Mouse (Mus musculus) spleen, adult 12 weeks (tissue): ENCODE measurements at regions not wholly inside any gene's neighbourhood (a gene's known extent, or its start where the extent isn't known, plus 50 kb on each side); places are given as distances from the start of the nearest gene placed in this dataset.

Experiments
- DNase-seq: peaks from one replicate; pipeline ENCODE4 v3.0.0; 2022; ENCODE audit warnings: low spot score

DNA sequence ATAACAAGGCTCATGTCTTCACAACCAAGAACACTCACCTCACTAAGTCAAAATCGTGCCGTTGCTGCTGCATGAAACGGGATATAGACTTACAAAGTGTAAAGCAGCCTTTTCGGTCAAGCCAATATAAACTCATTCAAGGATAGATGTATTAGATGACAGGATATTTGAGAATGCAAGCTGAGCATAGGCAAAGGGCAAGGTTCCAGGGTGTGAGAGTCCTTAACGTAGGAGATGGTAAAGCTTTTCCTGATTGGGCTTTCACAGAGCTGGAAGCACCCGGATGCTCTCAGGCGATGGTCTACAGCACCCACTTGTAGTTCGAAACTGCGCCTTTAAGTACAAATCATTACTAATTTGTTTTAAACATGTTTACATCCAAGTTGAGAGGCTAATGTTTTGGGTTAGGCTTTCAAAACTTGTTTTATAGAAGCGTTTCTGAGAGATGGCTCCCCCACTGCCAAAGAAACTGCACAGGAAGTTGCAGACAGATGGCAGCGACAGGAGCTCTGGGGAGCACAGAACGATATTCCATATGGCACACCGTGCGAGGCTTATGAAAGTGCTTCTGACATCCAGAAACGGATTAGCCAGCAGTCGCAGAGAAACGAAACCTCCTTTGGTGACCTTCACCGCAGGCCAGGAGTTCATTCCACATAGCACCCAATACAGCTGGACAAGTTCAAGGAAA, 54.1 kb upstream of the Rell1 start:
- DNase-seq: no peak

DNA sequence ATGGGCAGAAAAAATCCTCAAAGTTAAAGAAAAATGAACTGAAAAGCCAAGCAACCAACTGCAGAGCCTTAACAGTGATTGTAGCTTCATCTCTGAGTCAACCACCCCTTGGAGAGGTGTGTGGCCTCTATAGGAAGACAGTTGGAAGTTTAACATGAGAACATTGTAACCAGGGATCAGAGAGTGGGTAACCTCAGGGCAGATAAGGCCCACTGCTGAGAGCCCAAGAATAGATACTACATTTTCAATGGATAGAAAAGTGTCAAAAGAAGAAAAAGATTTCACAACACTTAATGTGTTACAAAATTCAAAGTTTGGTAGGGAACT, 54.6 kb upstream of the Rell1 start:
- no peak for DNase-seq

DNA sequence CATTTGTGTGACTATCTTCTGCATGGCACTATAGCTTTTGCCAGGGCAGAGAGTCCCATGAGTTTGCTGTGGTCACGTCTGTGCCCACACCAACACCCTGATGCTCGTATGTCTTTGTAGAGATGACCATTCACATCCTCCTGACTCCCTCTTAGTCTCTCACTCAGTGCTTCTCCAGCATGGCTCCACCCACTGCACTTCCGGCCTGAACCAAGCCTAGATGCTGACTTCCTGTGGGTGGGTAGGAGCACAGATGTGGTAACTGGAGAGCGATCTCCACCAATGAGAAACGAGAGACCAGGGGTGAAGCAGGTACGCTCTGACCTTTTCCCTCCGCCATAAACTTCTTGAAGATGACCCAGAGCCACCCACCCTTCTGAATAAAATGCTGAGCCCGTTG, 55.7 kb upstream of the Rell1 start:
- DNase-seq: no peak

DNA sequence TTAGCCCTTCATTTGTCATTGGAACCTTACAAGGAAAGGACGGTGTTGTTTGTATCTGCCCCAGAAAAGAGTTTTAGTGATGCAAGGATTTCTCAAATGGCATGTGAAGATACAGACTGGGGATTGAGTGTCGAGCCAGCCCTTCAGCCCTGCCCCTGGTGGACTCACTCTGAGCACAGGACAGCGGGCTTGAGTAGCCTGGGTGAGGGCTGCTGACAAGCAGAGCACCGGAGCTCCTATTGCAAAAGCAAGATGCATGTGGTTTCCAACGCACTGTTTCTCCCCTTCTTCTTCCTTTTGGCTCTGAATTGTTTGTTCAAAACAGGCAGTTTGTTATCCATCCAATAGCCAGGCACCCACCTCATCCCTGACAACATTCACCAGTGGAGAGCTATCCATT, 59.0 kb upstream of the Rell1 start:
- DNase-seq: no peak

DNA sequence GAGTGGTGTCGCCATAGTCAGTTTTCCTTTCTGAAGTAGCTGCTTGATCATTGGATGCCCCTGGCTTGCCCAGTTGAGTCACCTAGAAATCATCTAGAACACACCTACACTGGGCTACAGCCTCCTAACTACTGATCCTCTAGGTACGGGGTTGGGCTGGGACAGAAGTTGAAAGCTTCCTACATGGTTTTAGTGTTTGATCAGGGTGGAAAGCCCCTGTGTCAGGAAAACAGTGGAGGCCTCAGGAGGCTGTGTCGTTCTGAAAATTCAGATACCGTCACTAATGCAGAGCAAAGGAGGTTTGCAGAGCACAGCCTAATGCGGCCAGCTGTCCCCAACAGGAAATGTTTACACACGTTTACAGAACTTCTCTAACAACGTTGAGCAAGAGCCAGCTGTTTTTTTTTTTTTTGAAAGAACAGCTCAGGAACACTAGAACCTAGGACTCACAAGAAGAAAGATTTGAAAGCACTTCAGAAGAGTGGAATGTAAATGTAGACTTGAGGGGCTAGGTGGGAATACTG, 61.0 kb upstream of the Rell1 start:
- DNase-seq: no peak

DNA sequence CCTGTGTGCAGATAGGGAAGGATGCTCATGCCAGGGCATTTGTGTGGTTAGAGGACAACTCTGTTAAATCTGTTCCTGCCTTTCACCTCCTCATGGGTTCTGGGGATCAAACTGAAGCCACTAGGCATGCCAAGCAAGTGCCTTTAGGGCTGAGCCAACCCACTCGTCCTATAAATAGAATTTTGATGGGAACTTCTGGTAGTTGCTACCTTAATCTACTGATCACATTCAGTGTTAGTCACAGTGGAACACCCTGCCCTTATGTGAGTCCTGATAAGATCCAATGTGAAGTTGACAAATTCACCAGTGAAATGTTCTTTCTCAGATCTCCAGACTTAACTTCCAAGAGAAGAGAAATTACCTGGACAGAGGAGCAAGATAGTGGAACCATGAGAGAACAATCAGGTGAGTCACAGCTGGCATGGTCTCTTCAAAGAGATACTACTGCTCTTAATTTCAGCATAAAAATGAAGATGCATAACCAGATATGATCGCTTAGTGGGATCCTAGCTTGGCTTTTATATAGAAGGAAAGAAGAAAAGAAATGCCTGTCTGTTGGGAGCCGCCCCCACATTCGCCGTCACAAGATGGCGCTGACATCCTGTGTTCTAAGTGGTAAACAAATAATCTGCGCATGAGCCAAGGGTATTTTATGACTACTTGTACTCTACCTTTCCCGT, 61.7 kb upstream of the Rell1 start:
- no peak for DNase-seq

DNA sequence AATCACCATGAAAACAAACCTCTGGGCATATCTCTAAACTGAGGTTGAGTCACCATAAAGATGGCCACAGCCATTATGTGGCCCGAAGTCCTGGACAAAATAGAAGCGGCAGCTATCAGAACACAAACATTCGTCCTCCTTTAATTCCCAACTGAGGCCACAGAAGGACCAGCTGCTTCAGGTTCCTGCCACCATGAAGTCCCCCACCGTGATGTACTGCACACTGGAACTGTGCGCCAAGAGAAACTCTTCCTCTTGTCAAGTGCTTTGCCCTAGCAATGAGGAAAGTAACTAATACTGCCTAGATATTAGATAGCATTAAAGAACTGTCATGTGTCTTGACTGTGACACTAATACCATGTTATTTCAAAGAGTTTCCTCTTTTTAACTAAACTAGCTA, 54.4 kb upstream of the Pgm2 start:
- no peak for DNase-seq

DNA sequence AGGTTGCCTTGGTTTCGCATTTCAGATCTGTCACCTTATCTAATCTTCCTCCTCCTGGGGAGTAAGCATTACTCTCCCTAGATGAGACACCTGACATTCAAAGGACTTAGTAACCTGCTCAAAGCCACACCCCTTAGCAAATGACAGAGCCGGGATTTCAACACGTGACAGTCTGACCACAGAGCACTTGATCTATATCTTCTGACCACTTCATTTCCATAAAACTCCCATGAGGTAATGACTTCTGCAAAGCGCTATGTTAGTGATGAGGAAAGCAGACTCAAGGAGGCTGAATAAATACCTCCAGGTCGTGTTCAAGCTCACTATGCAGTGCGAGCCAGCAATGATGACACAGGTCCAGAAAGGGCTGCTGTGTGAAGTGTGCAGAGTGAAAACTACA, 52.1 kb upstream of the Pgm2 start:
- DNase-seq: peak; percentile 16
